Mouse (Mus musculus): ENCODE measurements at regions not wholly inside any gene's neighbourhood (a gene's known extent, or its start where the extent isn't known, plus 50 kb on each side); places are given as distances from the start of the nearest gene placed in this dataset.

DNA sequence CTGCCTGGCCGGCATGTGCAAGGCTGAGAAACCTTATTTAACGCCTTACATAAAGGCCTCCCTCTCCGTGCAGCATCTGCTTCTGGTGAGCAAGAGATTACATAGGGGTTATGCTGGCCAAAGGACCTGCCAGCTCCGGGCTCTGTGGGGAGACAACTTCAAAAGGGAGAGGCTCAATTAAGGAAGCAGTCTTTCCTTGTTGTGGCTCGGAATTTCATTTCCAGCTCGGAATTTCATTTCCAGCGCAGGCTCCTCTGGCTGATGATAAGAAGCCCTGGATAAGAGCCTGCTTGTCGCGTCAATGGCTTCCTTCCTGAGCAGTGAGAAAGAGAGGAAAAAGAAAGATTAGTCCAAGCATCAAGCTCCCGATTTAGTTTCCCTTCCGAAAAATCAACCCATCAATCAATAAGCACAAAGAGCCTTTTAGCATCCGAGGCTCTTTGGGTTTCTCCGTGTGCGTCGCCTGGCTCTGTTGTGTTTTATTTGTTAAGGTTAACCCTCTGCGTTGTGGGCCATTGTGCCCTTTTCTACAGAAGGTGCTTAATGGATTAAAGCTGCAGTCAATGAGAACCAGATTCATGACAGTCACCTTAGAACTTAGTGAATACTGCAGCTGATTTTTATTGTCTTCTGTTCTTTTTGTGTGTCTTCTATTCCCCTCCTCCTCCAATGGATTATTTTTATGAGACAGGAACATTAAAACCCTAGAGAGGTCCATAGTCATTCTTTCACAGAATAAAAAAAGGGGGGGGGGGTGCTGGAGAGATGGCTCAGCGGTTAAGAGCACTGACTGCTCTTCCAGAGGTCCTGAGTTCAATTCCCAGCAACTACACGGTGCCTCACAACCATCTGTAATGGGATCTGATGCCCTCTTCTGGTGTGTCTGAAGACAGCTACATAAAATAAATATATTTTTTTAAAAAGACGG is 218.3 kb downstream of the Myo1b start:
- no peak for DNase-seq (ENCODE audit: low spot score in 2 of 2)

DNA sequence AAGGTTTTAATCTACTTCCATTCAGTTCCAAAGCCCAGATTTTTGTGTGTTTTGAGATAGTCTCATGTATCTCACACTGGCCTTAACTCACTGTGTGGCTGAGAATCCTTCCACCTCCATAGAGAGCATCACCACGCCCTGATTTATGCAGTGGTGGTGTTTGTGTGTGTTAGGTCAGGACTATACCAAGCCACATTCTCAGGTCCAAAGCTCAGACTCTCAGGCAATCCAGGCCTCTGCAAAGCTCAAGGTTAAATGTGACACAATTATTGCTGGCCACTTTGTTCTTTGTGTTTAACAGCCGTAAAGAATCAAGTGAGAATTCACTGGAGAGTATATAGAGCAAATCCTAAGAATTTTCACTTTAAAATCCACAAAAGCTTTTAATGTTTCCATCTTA is 218.2 kb upstream of the Nabp1 start:
- DNase-seq (ENCODE audit: low spot score in 2 of 2), result no peak

DNA sequence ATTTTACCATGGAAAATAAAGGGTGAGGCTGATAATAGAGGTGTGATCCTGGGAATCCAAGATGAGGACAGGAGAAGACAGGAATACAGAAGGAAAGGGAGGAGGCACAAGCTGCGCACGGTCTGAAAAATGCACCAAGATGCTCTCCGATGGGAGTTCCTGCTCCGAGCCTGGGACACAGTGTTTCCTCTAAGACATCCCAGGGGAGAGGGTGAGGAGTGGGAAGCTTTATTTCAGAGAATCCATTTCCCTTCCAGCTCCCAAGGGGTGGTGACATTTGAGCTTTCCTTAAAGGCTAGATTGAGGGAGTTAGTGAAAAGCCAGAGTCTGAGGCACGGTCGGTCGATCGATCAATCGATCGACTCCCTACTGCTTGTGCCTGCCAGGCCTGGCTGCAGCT is 212.7 kb upstream of the Nabp1 start:
- no peak for DNase-seq (ENCODE audit: low spot score in 2 of 2)

DNA sequence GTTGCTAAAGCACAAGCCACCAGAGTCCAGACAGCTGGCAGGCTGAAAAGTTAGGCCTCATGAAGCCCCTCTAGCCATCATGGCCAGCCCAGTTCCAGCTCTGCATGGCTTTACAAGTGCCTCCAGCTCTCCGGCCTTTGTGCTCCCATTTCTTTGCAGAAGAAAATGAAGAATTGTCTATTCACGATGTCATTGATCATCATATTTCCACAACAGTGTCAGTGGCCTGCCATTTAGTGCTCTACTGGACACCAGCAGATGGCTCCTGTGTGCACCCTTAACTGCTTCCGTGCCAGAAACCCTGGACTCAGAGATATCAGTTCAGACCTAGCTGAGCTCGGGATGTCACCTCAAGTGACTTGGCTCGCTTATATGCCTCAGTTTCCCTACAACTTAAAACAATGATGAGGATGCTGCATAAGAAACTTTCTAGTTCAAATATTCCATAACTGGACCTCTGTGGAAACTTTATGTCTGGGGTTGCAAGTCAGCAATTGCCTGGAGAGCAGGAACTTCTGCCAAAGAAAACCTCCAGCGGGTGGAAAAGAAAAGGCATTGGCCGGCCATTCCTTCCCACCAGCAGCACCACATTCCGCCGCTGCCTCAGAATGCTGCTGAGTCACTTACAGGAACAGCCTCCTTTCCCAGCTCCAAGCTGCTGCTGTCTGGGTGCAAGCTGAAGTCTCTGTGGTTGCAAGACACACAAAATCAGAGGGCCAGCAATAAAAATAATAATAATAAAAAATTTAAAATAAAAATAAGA is 211.4 kb upstream of the Nabp1 start:
- DNase-seq (ENCODE audit: low spot score in 2 of 2), result no peak

DNA sequence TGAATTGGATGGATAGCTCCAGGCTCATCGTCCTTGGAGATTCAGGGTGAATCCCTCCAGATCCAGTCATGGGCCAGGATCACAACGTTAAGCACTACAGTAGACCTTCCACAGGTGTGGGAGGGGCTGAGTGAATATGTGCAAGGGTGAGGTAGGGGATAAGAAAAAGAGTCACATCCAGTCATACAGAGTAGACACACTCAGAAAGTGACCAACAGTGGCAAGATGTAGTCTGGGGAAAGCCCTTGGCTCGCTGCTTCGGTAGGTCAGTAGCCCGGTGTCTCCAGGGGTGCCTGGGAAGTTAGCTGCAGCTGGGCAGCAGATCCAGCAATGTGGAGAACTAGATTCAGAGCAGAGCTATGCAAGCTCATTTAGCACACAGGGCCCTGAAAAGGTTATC is 210.7 kb upstream of the Nabp1 start:
- DNase-seq (ENCODE audit: low spot score in 2 of 2), result no peak

DNA sequence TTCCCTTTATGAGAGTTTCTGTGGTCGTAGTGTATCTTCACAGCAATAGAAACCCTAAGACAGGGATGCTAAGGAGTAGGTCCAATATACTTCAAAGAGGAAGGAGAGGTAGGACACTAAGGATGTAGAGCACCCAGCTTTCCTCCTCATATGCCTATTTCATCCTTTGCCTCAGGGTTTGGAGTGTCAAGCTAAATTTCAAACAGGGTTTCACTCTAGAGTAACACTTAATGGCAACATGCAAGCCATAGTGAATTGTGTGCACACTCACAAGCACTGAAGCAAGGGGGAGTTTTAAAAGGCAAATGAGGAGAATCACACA is 210.0 kb upstream of the Nabp1 start:
- no peak for DNase-seq (ENCODE audit: low spot score in 2 of 2)

DNA sequence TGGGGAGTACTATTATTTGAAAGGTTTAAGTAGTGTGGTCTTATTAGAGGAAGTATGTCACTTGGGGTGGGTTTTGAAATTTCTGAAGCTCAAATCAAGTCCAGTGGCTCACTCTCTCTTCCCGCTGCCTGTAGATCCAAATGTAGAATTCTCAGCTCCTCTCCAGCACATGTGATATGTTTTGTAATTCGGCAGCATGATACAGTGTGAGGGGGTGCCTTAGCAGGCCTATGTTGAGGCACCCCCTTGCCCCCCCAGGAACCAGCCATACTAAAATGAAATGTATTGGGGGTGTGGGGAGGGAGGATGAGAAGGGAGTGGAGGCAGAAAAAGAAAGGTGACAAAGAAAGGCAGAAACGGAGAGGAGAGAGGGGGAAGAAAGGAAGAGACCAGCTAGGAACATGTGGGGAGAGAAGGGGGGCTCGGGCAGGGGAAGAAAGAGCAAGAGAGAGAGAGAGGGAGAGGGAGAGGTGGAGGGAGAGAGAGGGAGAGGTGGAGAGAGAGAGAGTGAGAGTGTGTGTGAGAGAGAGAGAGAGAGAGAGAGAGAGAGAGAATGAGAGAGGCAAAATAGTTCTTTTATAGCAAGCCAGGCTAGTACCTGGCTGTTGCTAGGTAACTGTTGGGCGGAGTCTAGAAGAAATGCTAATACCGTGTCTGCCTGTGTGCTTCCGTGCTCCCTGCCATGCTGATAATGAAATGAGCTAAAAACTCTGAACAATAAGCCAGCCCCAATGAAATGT is 209.4 kb upstream of the Nabp1 start:
- DNase-seq (ENCODE audit: low spot score in 2 of 2), result no peak

DNA sequence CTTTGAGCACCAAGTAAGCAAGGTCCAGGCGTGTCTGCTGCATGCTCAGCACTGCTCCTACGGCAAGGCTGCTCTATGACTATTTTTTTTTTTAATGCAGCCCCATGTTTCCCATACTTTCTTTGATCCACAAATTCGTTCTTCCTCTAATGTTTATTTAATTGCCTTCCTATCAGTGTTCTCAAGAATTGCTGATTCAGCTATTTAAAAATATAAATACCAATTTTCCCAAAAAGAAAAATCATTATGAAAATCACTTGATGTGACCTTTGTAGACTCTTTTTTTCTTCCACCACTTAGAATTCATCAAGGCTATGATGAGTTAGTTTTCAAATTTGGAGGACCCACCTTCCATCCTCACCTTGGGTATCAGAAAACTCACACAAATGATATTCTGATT is 208.5 kb upstream of the Nabp1 start:
- DNase-seq (ENCODE audit: low spot score in 2 of 2), result no peak

DNA sequence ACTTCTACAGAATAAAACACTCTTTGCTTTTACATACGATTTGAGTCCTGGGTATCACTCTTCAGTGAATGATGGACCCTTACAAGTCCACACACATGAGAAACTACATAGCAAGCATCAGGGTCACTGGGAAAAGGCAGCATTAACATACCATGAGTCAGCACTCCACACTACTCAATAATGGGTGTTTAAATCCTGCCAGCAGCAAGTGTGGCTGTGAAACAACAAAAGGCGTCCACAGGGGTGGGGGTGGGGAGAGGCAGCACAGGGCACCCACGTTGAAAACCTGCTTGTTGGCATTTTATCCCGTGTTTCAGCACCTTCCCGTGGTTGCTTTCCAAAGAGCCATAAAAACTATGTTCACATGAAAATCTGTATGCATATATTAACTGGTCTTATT is 204.0 kb upstream of the Nabp1 start:
- no peak for DNase-seq (ENCODE audit: low spot score in 2 of 2)

DNA sequence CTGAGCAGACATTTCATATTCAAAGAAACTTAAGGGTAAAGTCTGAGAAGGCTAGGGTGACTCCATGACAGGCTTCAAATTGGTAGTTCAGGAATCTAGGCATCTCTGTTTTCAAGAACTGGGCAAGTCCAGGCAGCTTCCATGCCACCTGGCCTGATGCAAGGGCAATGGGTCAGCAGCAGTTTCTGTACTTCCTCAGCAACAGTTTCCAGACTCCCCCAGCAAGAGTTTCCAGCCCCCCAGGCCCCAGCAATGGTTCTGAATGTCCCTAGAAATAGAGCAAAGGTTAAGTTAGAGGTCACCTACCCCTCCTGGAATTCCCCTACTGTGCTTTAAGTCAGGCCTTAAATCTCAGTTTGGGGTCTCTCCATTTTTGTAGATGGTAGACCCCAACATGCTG is 203.6 kb upstream of the Nabp1 start:
- no peak for DNase-seq (ENCODE audit: low spot score in 2 of 2)

DNA sequence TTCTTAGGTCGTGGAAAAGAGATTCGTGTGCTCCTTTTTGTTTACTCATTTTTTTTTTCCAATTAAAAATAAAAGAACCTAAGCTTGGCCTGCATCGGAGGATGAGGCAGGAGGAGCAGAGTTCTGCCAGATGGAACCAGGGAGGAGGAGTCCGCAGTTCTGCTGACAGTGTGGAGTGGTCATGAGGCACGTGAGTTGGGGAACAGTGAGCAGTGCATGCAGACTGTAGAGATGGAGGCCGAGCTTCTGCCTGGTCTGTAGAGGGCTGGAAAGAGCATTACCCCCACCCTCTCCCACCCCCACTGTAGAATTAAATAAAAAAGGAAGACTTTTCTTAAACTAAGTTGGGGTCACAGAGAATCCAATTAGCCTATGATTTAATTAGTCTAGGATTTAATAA is 202.5 kb upstream of the Nabp1 start:
- no peak for DNase-seq (ENCODE audit: low spot score in 2 of 2)

DNA sequence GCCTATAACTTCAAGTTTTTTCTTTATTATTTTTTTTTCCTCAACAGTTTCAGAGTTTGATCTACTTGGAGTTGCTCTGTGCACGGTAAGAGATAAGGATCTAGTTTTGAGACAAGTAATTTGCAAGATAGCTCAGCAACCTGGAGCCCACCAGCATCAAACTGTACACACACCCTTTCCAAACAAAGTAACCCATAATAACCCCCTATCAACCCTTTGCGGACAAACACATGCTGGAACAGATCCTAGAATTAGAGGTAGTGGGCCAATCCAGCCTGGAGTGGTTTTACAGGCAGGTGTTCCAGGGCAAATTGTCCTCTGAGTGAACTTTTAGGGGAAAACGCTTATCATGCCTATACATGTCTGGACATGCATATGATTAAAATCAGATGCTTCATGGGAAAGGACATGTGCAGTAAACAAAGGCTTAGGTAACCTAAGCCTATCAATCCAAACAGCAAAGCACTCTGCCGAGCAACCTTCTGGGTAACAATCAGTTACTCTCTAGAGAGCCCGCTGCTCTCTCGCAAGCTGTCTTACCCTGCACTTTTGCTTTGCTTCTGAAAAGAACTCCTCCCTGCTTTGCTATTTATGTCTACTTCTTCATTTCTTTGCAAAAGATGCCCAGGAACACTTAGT is 200.2 kb upstream of the Nabp1 start:
- DNase-seq (ENCODE audit: low spot score in 2 of 2), result no peak

DNA sequence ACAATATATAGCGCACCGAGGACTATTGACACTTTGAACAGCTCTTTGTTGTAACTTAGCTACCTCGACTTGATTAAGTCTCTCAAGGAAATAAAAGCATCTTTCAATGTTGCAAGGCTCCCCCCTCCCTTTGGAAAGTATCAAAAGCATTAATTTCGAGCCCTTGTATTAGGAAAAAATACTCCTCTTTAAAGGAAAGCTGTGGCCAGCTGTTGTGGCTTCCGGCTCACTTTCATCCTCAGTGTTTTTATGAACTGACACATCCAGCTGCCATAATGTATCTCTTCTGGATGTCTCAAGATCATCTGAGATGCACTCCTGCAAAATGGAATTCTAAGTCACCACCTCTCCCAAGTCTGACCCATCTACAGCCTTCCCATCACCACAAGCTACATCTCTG is 199.6 kb upstream of the Nabp1 start:
- no peak for DNase-seq (ENCODE audit: low spot score in 2 of 2)

DNA sequence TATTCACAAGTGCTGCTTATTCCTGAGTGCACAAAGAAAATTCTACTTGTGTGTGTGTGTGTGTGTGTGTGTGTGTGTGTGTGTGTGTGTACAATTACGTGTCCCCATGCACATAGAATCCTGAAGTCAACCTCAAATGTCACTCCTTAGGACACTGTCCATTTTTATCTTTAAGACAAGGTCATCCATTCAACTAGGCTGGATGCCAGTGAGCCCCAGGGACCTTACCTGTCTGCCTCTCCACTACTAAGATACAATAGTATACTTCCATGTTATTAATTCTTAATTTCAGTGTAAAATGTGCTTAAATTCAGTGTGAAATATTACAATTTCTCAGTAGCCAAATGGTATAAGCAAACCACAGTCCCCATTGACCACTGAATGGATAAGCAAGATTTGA is 193.5 kb upstream of the Nabp1 start:
- DNase-seq (ENCODE audit: low spot score in 2 of 2), result no peak

DNA sequence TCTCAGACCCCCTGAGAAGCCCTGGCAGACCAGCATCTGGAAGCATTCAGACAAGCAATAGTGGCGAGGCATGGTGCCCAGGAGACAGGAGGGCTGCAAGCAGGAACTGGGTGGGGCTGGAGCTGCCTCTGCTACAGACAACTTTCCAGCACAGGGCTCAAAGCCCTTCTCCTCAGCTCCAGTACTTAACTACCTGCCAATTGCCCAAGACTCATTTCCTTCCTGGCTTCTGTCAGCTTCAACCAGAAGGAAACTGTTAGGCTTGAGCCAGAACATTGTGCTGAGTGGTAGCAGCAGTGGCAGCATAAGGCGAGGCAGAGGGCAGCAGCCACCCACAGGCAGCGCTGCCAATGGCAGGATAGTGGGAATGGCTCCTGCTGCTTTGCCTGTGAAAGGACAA is 193.1 kb upstream of the Nabp1 start:
- no peak for DNase-seq (ENCODE audit: low spot score in 2 of 2)

DNA sequence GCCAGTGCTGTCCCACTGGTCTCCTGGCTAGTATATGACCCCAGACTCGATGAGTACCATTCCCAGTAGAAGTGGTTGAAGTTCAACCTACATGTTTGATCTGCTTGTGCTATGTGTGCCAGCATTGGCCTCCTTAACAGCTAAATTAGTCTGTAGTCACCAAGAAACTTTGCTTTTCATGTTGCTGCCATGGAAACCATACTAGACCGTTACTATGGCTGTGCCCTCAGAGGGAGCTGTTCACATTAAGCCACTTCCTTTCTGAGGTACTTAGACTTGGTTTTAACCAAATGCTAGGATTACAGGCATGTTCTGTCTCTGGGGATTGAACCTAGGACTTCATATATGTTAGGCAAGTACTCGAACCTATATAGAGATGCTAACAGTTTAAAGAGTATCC is 191.8 kb upstream of the Nabp1 start:
- DNase-seq (ENCODE audit: low spot score in 2 of 2), result no peak

DNA sequence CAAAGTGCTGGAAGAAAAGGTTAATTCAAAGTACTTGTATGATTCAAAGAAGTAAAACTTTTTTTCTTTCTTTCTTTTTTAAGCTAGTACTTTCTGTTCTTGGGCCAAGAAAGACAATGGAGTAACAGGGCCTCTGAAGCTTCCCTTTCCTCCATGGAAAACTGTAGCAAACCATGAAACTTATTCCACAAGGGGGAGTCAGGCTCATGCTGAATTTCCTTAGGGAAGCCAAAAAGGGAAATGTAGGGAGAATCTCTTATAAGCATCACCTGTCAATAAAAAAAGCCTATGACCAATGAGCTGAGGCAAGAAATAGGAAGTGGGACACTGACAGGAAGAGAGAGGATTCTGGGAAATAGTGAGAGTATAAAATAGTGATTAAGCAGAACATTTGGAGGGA is 190.7 kb upstream of the Nabp1 start:
- DNase-seq (ENCODE audit: low spot score in 2 of 2), result no peak

DNA sequence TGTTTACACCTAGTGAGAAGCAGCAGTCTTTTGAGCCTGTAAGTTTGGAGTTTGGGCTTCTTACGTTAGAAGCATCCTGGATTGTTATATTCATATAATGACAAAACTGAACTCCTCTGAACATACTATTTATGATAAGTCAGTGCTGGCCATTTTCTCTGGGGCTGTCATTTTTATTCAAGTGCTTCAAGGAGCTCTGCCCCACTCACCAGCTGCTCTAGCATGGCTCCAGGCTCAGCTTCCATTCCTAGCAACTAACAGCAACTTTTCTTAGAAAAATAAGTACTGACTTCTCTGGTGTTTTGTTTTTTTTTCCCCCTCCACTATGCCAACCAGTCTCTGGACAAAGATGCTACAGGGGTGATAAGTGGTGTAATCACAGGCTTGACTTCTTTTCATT is 182.3 kb upstream of the Nabp1 start:
- no peak for DNase-seq (ENCODE audit: low spot score in 2 of 2)

DNA sequence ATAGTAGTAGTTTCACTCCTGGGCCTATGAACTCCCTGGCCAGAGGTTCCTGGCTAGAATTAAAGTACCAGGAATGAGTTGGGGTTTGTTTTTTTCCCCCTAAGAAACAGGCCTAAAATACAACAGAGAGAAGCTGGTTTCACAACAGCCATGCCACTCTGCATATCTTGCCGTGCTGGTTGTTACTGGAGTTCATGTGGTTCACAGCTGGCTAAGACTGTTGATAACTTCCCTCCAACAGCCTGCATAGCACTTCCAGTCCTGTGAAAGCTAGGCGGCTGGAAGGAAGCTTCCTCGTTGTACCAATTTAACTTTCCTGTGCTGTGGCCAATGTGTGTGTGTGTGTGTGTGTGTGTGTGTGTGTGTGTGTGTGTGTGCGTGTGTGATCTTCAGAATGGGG is 179.0 kb upstream of the Nabp1 start:
- no peak for DNase-seq (ENCODE audit: low spot score in 2 of 2)

DNA sequence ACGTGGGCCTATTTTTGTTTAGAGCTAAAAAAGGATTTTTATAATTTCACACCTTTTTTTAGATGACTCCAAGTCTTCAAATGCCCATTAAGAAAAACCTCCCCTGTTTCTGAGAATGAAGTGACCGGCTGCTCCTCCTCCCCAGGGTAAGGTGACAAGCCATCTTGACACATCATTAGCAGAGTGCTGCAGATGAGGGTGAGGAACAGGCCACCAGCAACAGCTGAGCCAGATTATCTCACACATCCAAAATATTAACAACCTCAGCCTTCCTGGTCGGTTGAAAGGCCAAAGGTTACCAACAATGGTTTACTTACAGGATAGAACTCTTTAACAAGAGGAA is 172.4 kb upstream of the Nabp1 start:
- DNase-seq (ENCODE audit: low spot score in 2 of 2), result no peak

DNA sequence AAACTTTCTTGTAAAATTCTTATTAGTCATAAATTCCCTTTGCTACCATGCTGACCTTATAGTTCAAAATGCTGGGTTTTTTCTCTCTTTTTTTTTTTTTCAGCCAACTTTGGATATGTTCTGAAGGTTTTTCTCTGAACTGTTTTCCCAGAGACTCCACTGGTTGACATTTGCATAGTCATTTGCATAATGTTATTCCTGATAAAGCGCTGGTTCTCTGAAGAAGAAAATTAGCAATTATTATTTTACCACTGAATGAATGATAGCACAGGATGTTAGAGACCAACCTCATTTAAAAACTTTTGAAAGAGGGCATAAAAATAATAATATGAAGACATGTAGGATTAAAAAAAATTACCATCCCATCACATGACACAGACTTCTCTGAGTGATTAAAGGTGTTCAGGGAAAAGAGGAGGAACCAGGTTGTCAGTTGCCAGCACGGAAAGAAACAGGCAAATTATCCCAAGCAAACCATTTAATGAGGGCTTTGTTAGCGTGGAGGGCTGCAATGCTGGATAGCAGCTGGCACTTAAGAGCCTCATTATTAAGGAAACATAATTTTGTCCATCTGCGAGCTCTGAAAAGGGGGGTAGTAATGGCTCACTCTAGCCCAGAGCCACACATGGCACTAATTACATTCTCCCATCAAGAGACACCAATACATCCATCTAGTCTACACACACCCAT is 171.9 kb upstream of the Nabp1 start:
- DNase-seq (ENCODE audit: low spot score in 2 of 2), result no peak

DNA sequence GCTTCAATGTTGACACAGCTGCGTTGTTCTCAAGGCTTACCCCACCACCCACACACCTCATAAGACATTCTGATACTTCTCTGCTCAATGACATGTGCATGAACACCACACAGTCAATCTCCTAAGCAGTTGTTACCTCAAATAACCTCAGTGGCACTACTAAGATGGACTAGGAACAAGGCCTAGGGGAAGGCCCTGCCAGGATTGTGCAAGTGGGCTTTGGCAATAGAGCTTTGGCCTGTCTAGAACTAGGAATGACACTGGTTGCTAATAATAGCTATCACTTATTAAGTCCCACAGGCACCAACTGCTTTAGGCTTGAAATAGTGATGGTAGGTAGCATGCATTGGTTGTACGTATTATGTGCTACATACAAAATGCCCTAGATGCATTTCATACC is 169.7 kb upstream of the Nabp1 start:
- DNase-seq (ENCODE audit: low spot score in 2 of 2), result no peak
